Mouse (Mus musculus) ES-E14 (cell line): Measurements from ENCODE around the gene Suv39h2. TPM values are rescaled to one million over a fixed set of nuclear protein-coding genes. Genes with fewer than 3 reads are reported as not detected.

Experiments
- DNase-seq: peaks from one replicate; pipeline ENCODE4 v3.0.0-alpha.2; 2013; ENCODE audit warnings: low read depth, low spot score
- H3K27ac ChIP-seq: 2 replicates; pipeline ENCODE4 v1.5.1; 2012; ENCODE audit warnings: low read depth, mild to moderate bottlenecking, low read length, moderate library complexity, mixed read lengths; ENCODE audit not compliant: poor library complexity, insufficient read depth, severe bottlenecking
- H3K36me3 ChIP-seq: 2 replicates; pipeline ENCODE4 v1.6.1; 2012; ENCODE audit warnings: mild to moderate bottlenecking, low read length, moderate library complexity, mixed read lengths; ENCODE audit not compliant: control insufficient read depth, poor library complexity, insufficient read depth, severe bottlenecking
- H3K4me1 ChIP-seq, 2 experiments: fragments of 150-350 bp in 1 of 2; sonication (generic) in 1 of 2; 2 replicates each; pipeline ENCODE4 v1.6.1; 2012; ENCODE audit warnings: low read length in 2 of 2, mild to moderate bottlenecking in 1 of 2, mixed read lengths in 1 of 2; ENCODE audit not compliant: control insufficient read depth in 2 of 2, insufficient read depth in 2 of 2, poor library complexity in 1 of 2
- H3K4me3 ChIP-seq, 2 experiments: fragments of 150-350 bp in 1 of 2; sonication (generic) in 1 of 2; 2 replicates each; pipeline ENCODE4 v1.5.1; 2012; ENCODE audit warnings: low read length in 2 of 2, low read depth in 1 of 2, mild to moderate bottlenecking in 1 of 2, mixed read lengths in 1 of 2; ENCODE audit not compliant: insufficient read depth in 1 of 2, poor library complexity in 1 of 2, severe bottlenecking in 1 of 2
- H3K9ac ChIP-seq: 2 replicates; pipeline ENCODE4 v1.6.1; 2012; ENCODE audit warnings: low read depth, mild to moderate bottlenecking, low read length, mixed read lengths; ENCODE audit not compliant: poor library complexity, insufficient read depth, severe bottlenecking
- H3K9me3 ChIP-seq: fragments of 150-350 bp; sonication (generic); 2 replicates; pipeline ENCODE4 v1.6.1; 2012; ENCODE audit warnings: low read depth, mild to moderate bottlenecking, low read length; ENCODE audit not compliant: control insufficient read depth, insufficient read depth
- CHD2 ChIP-seq: IDR thresholded peaks from 2 replicates; pipeline ENCODE4 v1.6.1; 2014; ENCODE audit warnings: mild to moderate bottlenecking, low read depth, low read length, inconsistent platforms
- HCFC1 ChIP-seq: IDR thresholded peaks from 2 replicates; pipeline ENCODE4 v1.6.1; 2012; ENCODE audit warnings: low read length, inconsistent platforms, borderline replicate concordance; ENCODE audit not compliant: insufficient read depth
- MAFK ChIP-seq: IDR thresholded peaks from 2 replicates; pipeline ENCODE4 v1.6.1; 2014; ENCODE audit warnings: mild to moderate bottlenecking, low read depth, low read length, inconsistent platforms; ENCODE audit not compliant: insufficient read depth
- ZC3H11A ChIP-seq: IDR thresholded peaks from 2 replicates; pipeline ENCODE4 v1.6.1; 2012; ENCODE audit warnings: low read depth, mild to moderate bottlenecking, inconsistent platforms, low read length, borderline replicate concordance
- ZNF384 ChIP-seq: IDR thresholded peaks from 2 replicates; pipeline ENCODE4 v1.6.1; 2012; ENCODE audit warnings: low read depth, low read length, inconsistent platforms
- in situ Hi-C, 2 experiments: fragments of 600-800 bp; cut with MboI; formaldehyde crosslinking; loops; one replicate each; pipeline ENCODE4 v1.15.1; 2025; ENCODE audit warnings: low sequenced_read_pairs in 2 of 2, inconsistent platforms in 1 of 2; ENCODE audit not compliant: unreplicated experiment in 2 of 2
- total RNA-seq: library from RNA; depleted of rRNA; stranded (reverse); fragments of 300-350 nt; gene quantifications from 2 replicates; pipeline ENCODE4 v1.2.3, GENCODE M21; 2012; rRNA removed

Gene Suv39h2
- total RNA-seq, 1 experiment, result 21.3 TPM

DNA sequence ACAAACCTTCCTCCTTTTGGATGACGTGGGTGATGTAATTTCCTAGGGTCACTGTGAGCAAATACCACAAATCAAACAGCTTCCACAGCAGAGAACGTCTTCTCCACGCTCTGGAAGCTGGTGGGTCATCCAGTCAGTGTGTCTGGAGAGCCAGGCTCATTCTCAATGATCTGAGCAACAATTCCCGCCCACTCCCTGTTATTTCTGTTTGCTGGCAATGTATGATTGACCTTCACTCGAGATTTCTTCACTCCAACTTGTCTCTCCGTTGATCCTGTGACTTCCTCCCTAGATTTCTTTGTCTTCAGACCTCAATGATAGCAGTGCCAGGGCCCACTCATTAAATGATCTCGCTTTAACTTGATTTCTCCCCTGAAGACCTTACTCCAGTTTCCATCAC lies 67.1 kb downstream of the Suv39h2 start:
- no peak for DNase-seq
- no peak overlapping the region for H3K27ac ChIP-seq
- H3K4me3 ChIP-seq, result no peak overlapping the region
- H3K9ac ChIP-seq, result no peak overlapping the region
- TF ChIP-seq ZNF384 (no peak), HCFC1 (no peak), ZC3H11A (no peak), CHD2 (no peak), MAFK (no peak)
- in situ Hi-C loops, result no loop called here
- H3K4me1 ChIP-seq, result no peaks in the 10 kb centered on the region
- H3K36me3 ChIP-seq, result no peaks in the 10 kb centered on the region
- H3K9me3 ChIP-seq, result no peaks in the 10 kb centered on the region

GRCm38 (mm10) chr2:3405981-3406380 lies 68.8 kb downstream of the Suv39h2 start:
- no peak overlapping the region for H3K4me3 ChIP-seq
- no peaks in the 10 kb centered on the region for H3K36me3 ChIP-seq
- in situ Hi-C loops, result no loop called here
- TF ChIP-seq CHD2 (no peak), ZNF384 (no peak), HCFC1 (no peak), ZC3H11A (no peak), MAFK (no peak)
- no peaks in the 10 kb centered on the region for H3K4me1 ChIP-seq
- no peaks in the 10 kb centered on the region for H3K9me3 ChIP-seq
- no peak for DNase-seq
- H3K9ac ChIP-seq, result no peak overlapping the region
- H3K27ac ChIP-seq, result no peak overlapping the region

Other genes starting within 250 kb of the Suv39h2 start
- gene Nmt2, start 190.8 kb downstream of the Suv39h2 start, total RNA-seq, result 34.1 and 36.8 TPM in 2 replicates
- gene Rpp38, start 142.4 kb downstream of the Suv39h2 start, total RNA-seq, result 12.0 and 20.2 TPM in 2 replicates
- gene Acbd7, start 138.9 kb downstream of the Suv39h2 start, total RNA-seq, result 2.5 and 3.7 TPM in 2 replicates
- not detected in 2 replicates for gene Olah, start 77.8 kb downstream of the Suv39h2 start, total RNA-seq
- not detected in 2 replicates for gene Meig1, start 52.4 kb downstream of the Suv39h2 start, total RNA-seq
- gene Dclre1c, start 50.9 kb downstream of the Suv39h2 start, total RNA-seq, result 8.3 and 12.0 TPM in 2 replicates
- gene Gm45902, start 37.8 kb upstream of the Suv39h2 start, total RNA-seq, result 8.2 and 10.2 TPM in 2 replicates
- gene Hspa14, start 37.8 kb upstream of the Suv39h2 start, total RNA-seq, result 114 and 149 TPM in 2 replicates
- 0.48 and 0.58 TPM in 2 replicates for gene Cdnf, start 38.0 kb upstream of the Suv39h2 start, total RNA-seq
- 7.3 and 15.0 TPM in 2 replicates for gene Fam107b, start 95.5 kb upstream of the Suv39h2 start, total RNA-seq